Mouse (Mus musculus): Measurements from ENCODE around the gene Fstl3. TPM values are rescaled to one million over a fixed set of nuclear protein-coding genes. Genes with fewer than 3 reads are reported as not detected.

The Fstl3 gene
- polyA plus RNA-seq, 1 experiment from 2014 or later, result 17.6 TPM

- no peaks in the 10 kb centered on the region for H3K36me3 ChIP-seq (ENCODE audit: control insufficient read depth, insufficient read depth, low read length)
- peak; percentile 72 for DNase-seq (ENCODE audit: low spot score)
These were observed 16.1 kb downstream of the Fstl3 start, which contains the start of gene Palm for GRCm38 (mm10) chr10:79793051-79793737. Gene Palm, plus strand, starts transcription at chr10:79793572.

GRCm38 (mm10) chr10:79793738-79794490 is 16.8 kb downstream of the Fstl3 start:
- Histone ChIP-seq H3K36me3 (ENCODE audit: control insufficient read depth, insufficient read depth, low read length) (no peaks in the 10 kb centered on the region), H3K9me3 (ENCODE audit: control insufficient read depth, low read length) (no peaks in the 10 kb centered on the region), H3K4me1 (replicated peaks; ENCODE audit: control insufficient read depth, insufficient read depth) (peaks cover 9% of the 10 kb centered on the region), H3K27me3 (ENCODE audit: control insufficient read depth, insufficient read depth, low read length) (no peaks in the 10 kb centered on the region), H3K4me2 (replicated peaks; ENCODE audit: low read depth) (peak overlapping the region; percentile 90), H3K27ac (replicated peaks) (peak overlapping the region; percentile 80), H3K4me3 (ENCODE audit: low read depth, low read length) (peak overlapping the region; percentile 83), H3K9ac (ENCODE audit: low read length) (peak overlapping the region; percentile 78)
- peak; percentile 53 for ATAC-seq (ENCODE audit: low FRiP score, low TSS enrichment)
- WGBS, result 5% methylated on average over 22 of the region's 38 CpGs
- no peak for DNase-seq (ENCODE audit: low spot score)
- peak; percentile 39 for TF ChIP-seq EP300 (optimal IDR thresholded peaks at IDR 0.05)
- 0 out of 2 replicates have a peak, but pooled peaks have one; percentile 3 for TF ChIP-seq CTCF (IDR thresholded peaks at IDR 0.05; ENCODE audit: low read depth)

More at GRCm38 (mm10) chr10:79793051-79793737, 16.1 kb downstream of the Fstl3 start, which contains the start of gene Palm:
- Histone ChIP-seq H3K4me1 (replicated peaks; ENCODE audit: control insufficient read depth, insufficient read depth) (peaks cover 9% of the 10 kb centered on the region), H3K9me3 (ENCODE audit: control insufficient read depth, low read length) (no peaks in the 10 kb centered on the region), H3K4me3 (ENCODE audit: low read depth, low read length) (peak within 1 kb of the TSS; percentile 83), H3K27ac (replicated peaks) (peak within 1 kb of the TSS; percentile 80), H3K27me3 (ENCODE audit: control insufficient read depth, insufficient read depth, low read length) (no peaks in the 10 kb centered on the region), H3K4me2 (replicated peaks; ENCODE audit: low read depth) (peak within 1 kb of the TSS; percentile 90), H3K9ac (ENCODE audit: low read length) (peak within 1 kb of the TSS; percentile 78)
- TF ChIP-seq CTCF (IDR thresholded peaks at IDR 0.05; ENCODE audit: low read depth) (peak; percentile 81), EP300 (optimal IDR thresholded peaks at IDR 0.05) (no peak)
- peak; percentile 43 for ATAC-seq (ENCODE audit: low FRiP score, low TSS enrichment)
- 6% methylated on average over 37 of the region's 51 CpGs for WGBS

GRCm38 (mm10) chr10:79794491-79794931 is 17.4 kb downstream of the Fstl3 start:
- Histone ChIP-seq H3K9me3 (ENCODE audit: control insufficient read depth, low read length) (no peaks in the 10 kb centered on the region), H3K4me2 (replicated peaks; ENCODE audit: low read depth) (peak overlapping the region; percentile 90), H3K36me3 (ENCODE audit: control insufficient read depth, insufficient read depth, low read length) (no peaks in the 10 kb centered on the region), H3K4me3 (ENCODE audit: low read depth, low read length) (peak overlapping the region; percentile 83), H3K27me3 (ENCODE audit: control insufficient read depth, insufficient read depth, low read length) (no peaks in the 10 kb centered on the region), H3K9ac (ENCODE audit: low read length) (peak overlapping the region; percentile 78), H3K27ac (replicated peaks) (peak overlapping the region; percentile 80), H3K4me1 (replicated peaks; ENCODE audit: control insufficient read depth, insufficient read depth) (peaks cover 9% of the 10 kb centered on the region)
- peak; percentile 36; the same call in 1 of the 2 replicates for ATAC-seq (ENCODE audit: low FRiP score, low TSS enrichment)
- peak; percentile 56 for DNase-seq (ENCODE audit: low spot score)
- TF ChIP-seq CTCF (IDR thresholded peaks at IDR 0.05; ENCODE audit: low read depth), result no peak
- TF ChIP-seq EP300 (optimal IDR thresholded peaks at IDR 0.05), result no peak
- 10% methylated on average over 10 of the region's 10 CpGs for WGBS

GRCm38 (mm10) chr10:79795905-79796304 is 18.8 kb downstream of the Fstl3 start:
- no peak overlapping the region for H3K9ac ChIP-seq (ENCODE audit: low read length)
- H3K9me3 ChIP-seq (ENCODE audit: control insufficient read depth, low read length), result no peaks in the 10 kb centered on the region
- no peak for TF ChIP-seq EP300 (optimal IDR thresholded peaks at IDR 0.05)
- TF ChIP-seq CTCF (IDR thresholded peaks at IDR 0.05; ENCODE audit: low read depth), result peak; percentile 23; the same call in 1 of the 2 replicates
- H3K4me1 ChIP-seq (replicated peaks; ENCODE audit: control insufficient read depth, insufficient read depth), result peaks cover 9% of the 10 kb centered on the region
- 98% methylated on average over 3 of the region's 3 CpGs for WGBS
- no peaks in the 10 kb centered on the region for H3K27me3 ChIP-seq (ENCODE audit: control insufficient read depth, insufficient read depth, low read length)
- no peak for DNase-seq (ENCODE audit: low spot score)
- no peak overlapping the region for H3K4me2 ChIP-seq (replicated peaks; ENCODE audit: low read depth)
- no peak for ATAC-seq (ENCODE audit: low FRiP score, low TSS enrichment)
- no peak overlapping the region for H3K27ac ChIP-seq (replicated peaks)
- H3K4me3 ChIP-seq (ENCODE audit: low read depth, low read length), result no peak overlapping the region
- H3K36me3 ChIP-seq (ENCODE audit: control insufficient read depth, insufficient read depth, low read length), result no peaks in the 10 kb centered on the region

- WGBS, result 45% methylated on average over 15 of the region's 15 CpGs
- Histone ChIP-seq H3K4me3 (ENCODE audit: low read depth, low read length) (no peak overlapping the region), H3K9me3 (ENCODE audit: control insufficient read depth, low read length) (no peaks in the 10 kb centered on the region), H3K4me2 (replicated peaks; ENCODE audit: low read depth) (no peak overlapping the region), H3K27ac (replicated peaks) (no peak overlapping the region), H3K27me3 (ENCODE audit: control insufficient read depth, insufficient read depth, low read length) (no peaks in the 10 kb centered on the region), H3K9ac (ENCODE audit: low read length) (no peak overlapping the region), H3K36me3 (ENCODE audit: control insufficient read depth, insufficient read depth, low read length) (no peaks in the 10 kb centered on the region), H3K4me1 (replicated peaks; ENCODE audit: control insufficient read depth, insufficient read depth) (peaks cover 9% of the 10 kb centered on the region)
- DNase-seq (ENCODE audit: low spot score) (no peak), ATAC-seq (ENCODE audit: low FRiP score, low TSS enrichment) (no peak)
- TF ChIP-seq EP300 (optimal IDR thresholded peaks at IDR 0.05) (no peak), CTCF (IDR thresholded peaks at IDR 0.05; ENCODE audit: low read depth) (no peak)
These were observed 20.3 kb downstream of the Fstl3 start for GRCm38 (mm10) chr10:79797326-79797725.

Data from stomach, postnatal 0 days (tissue).